Mouse (Mus musculus) CH12.LX (cell line): Measurements from ENCODE around the gene Iqgap1. TPM values are rescaled to one million over a fixed set of nuclear protein-coding genes. Genes with fewer than 3 reads are reported as not detected.

ENCODE experiments used
- DNase-seq: peaks from one replicate; pipeline ENCODE4 v3.0.0-alpha.2; 2013; ENCODE audit errors: extremely low read depth
- H3K27ac ChIP-seq: 2 replicates; pipeline ENCODE4 v1.5.1; 2012; ENCODE audit warnings: low read depth, mild to moderate bottlenecking, control low read depth, moderate library complexity; ENCODE audit not compliant: insufficient read depth
- H3K27me3 ChIP-seq: replicated peaks from 2 replicates; pipeline ENCODE3; 2012; ENCODE audit warnings: inconsistent platforms
- H3K36me3 ChIP-seq, 2 experiments: replicated peaks in 1 of 2; 2 replicates each; pipeline versions ENCODE3 to v1.6.1; 2012; ENCODE audit warnings: inconsistent platforms in 1 of 2, low read length in 1 of 2, mild to moderate bottlenecking in 1 of 2, mixed read lengths in 1 of 2, moderate library complexity in 1 of 2; ENCODE audit not compliant: control insufficient read depth in 1 of 2, insufficient read depth in 1 of 2
- H3K4me1 ChIP-seq, 2 experiments: 2 replicates each; pipeline ENCODE4 v1.6.1; 2012; ENCODE audit warnings: inconsistent platforms in 1 of 2, moderate library complexity in 1 of 2; ENCODE audit not compliant: insufficient read depth in 2 of 2, control insufficient read depth in 1 of 2
- H3K4me2 ChIP-seq: 2 replicates; pipeline ENCODE4 v1.6.1; 2012; ENCODE audit warnings: low read depth, mild to moderate bottlenecking, control low read depth; ENCODE audit not compliant: poor library complexity, insufficient read depth, severe bottlenecking
- H3K4me3 ChIP-seq, 3 experiments: fragments of 150-350 bp in 1 of 3; sonication (generic) in 1 of 3; replicated peaks in 1 of 3; 2 replicates each; pipeline versions ENCODE3 to v1.5.1; 2011 to 2012; ENCODE audit warnings: low read depth in 2 of 3, low read length in 2 of 3, mild to moderate bottlenecking in 2 of 3, moderate library complexity in 2 of 3, control low read depth in 1 of 3, improper control_type of control experiment in 1 of 3, inconsistent platforms in 1 of 3, mixed read lengths in 1 of 3; ENCODE audit not compliant: poor library complexity in 1 of 3
- H3K79me2 ChIP-seq: replicated peaks from 2 replicates; pipeline ENCODE4 v1.6.1; 2012; ENCODE audit warnings: mild to moderate bottlenecking, moderate library complexity; ENCODE audit not compliant: control insufficient read depth, poor library complexity, insufficient read depth, severe bottlenecking; ENCODE audit errors: extremely low read depth
- H3K9ac ChIP-seq: 2 replicates; pipeline ENCODE4 v1.6.1; 2012; ENCODE audit warnings: low read depth, mild to moderate bottlenecking, control low read depth, moderate library complexity; ENCODE audit not compliant: insufficient read depth
- H3K9me3 ChIP-seq: replicated peaks from 2 replicates; pipeline ENCODE3; 2012; ENCODE audit warnings: low read length, inconsistent platforms, mixed read lengths
- CHD1 ChIP-seq: IDR thresholded peaks from 2 replicates; pipeline ENCODE4 v1.6.1; 2012; ENCODE audit warnings: low read depth, low read length, improper control_type of control experiment, inconsistent platforms
- CHD2 ChIP-seq: IDR thresholded peaks from 2 replicates; pipeline ENCODE4 v1.6.1; 2011; ENCODE audit warnings: low read length, improper control_type of control experiment
- CTCF ChIP-seq, 2 experiments: IDR thresholded peaks in 1 of 2; conservative IDR thresholded peaks in 1 of 2; 2 replicates each; pipeline ENCODE4 v1.5.1; 2011 to 2012; ENCODE audit warnings: low read depth in 2 of 2, low read length in 2 of 2, improper control_type of control experiment in 1 of 2, inconsistent platforms in 1 of 2, mild to moderate bottlenecking in 1 of 2, moderate library complexity in 1 of 2
- ELF1 ChIP-seq: IDR thresholded peaks from 2 replicates; pipeline ENCODE4 v1.6.1; 2014; ENCODE audit warnings: low read depth, mild to moderate bottlenecking, inconsistent platforms, low read length, improper control_type of control experiment
- EP300 ChIP-seq: IDR thresholded peaks from 2 replicates; pipeline ENCODE4 v1.6.1; 2011; ENCODE audit warnings: low read length, improper control_type of control experiment
- HCFC1 ChIP-seq: IDR thresholded peaks from 2 replicates; pipeline ENCODE4 v1.6.1; 2012; ENCODE audit warnings: low read depth, mild to moderate bottlenecking, inconsistent platforms, low read length, improper control_type of control experiment
- JUN ChIP-seq: IDR thresholded peaks from 2 replicates; pipeline ENCODE4 v1.6.1; 2011; ENCODE audit warnings: low read depth, mild to moderate bottlenecking, low read length, improper control_type of control experiment, moderate library complexity; ENCODE audit not compliant: insufficient read depth
- JUND ChIP-seq: conservative IDR thresholded peaks from 2 replicates; pipeline ENCODE4 v1.6.1; 2011; ENCODE audit warnings: low read depth, low read length, improper control_type of control experiment
- MAFK ChIP-seq: IDR thresholded peaks from 2 replicates; pipeline ENCODE4 v1.6.1; 2011; ENCODE audit warnings: low read length, improper control_type of control experiment; ENCODE audit not compliant: insufficient replicate concordance
- MYC ChIP-seq: IDR thresholded peaks from 2 replicates; pipeline ENCODE4 v1.6.1; 2011; ENCODE audit warnings: low read depth, mild to moderate bottlenecking, improper control_type of control experiment, low read length
- PAX5 ChIP-seq: IDR thresholded peaks from 2 replicates; pipeline ENCODE4 v1.6.1; 2012; ENCODE audit warnings: low read length, inconsistent platforms, mixed read lengths
- POLR2A ChIP-seq: IDR thresholded peaks from 2 replicates; pipeline ENCODE4 v1.6.1; 2011; ENCODE audit warnings: low read depth, mild to moderate bottlenecking, improper control_type of control experiment, low read length
- POLR2AphosphoS2 ChIP-seq: IDR thresholded peaks from 2 replicates; pipeline ENCODE4 v1.6.1; 2011; ENCODE audit warnings: low read depth, low read length, improper control_type of control experiment
- RCOR1 ChIP-seq: conservative IDR thresholded peaks from 2 replicates; pipeline ENCODE4 v1.6.1; 2012; ENCODE audit warnings: low read depth, mild to moderate bottlenecking, inconsistent platforms, low read length, improper control_type of control experiment
- SIN3A ChIP-seq: IDR thresholded peaks from 2 replicates; pipeline ENCODE4 v1.6.1; 2012; ENCODE audit warnings: low read length, improper control_type of control experiment, inconsistent platforms
- TCF12 ChIP-seq: IDR thresholded peaks from 2 replicates; pipeline ENCODE4 v1.6.1; 2014; ENCODE audit warnings: low read depth, mild to moderate bottlenecking, inconsistent platforms, low read length, improper control_type of control experiment
- USF1 ChIP-seq: IDR thresholded peaks from 2 replicates; pipeline ENCODE4 v1.6.1; 2014; ENCODE audit warnings: low read depth, mild to moderate bottlenecking, inconsistent platforms, low read length, improper control_type of control experiment
- USF2 ChIP-seq: conservative IDR thresholded peaks from 2 replicates; pipeline ENCODE4 v1.6.1; 2011; ENCODE audit warnings: low read depth, low read length, improper control_type of control experiment
- ZC3H11A ChIP-seq: IDR thresholded peaks from 2 replicates; pipeline ENCODE4 v1.6.1; 2012; ENCODE audit warnings: low read depth, mild to moderate bottlenecking, inconsistent platforms, low read length, improper control_type of control experiment
- ZKSCAN1 ChIP-seq: IDR thresholded peaks from 2 replicates; pipeline ENCODE4 v1.6.1; 2012; ENCODE audit warnings: low read depth, inconsistent platforms, low read length, improper control_type of control experiment, borderline replicate concordance
- ZMIZ1 ChIP-seq: IDR thresholded peaks from 2 replicates; pipeline ENCODE4 v1.6.1; 2012; ENCODE audit warnings: low read depth, mild to moderate bottlenecking, inconsistent platforms, low read length, improper control_type of control experiment
- ZNF384 ChIP-seq: IDR thresholded peaks from 2 replicates; pipeline ENCODE4 v1.6.1; 2012; ENCODE audit warnings: low read depth, low read length, improper control_type of control experiment, inconsistent platforms
- dilution Hi-C: fragments of 300-500 bp; cut with MboI; formaldehyde crosslinking; loops from 2 replicates; pipeline ENCODE4 v1.14.3; 2020; ENCODE audit warnings: low sequenced_read_pairs; ENCODE audit not compliant: extremely low pct_unique_long_range_greater_than_20kb, extremely low pct_ligation_motif_present
- in situ Hi-C: fragments of 300-500 bp; cut with MboI; formaldehyde crosslinking; loops from 3 replicates; pipeline ENCODE4 v1.14.3; 2019; ENCODE audit warnings: low sequenced_read_pairs, low pct_ligation_motif_present, low pct_unique_long_range_greater_than_20kb, mixed read lengths
- polyA plus RNA-seq: library from polyadenylated mRNA; unstranded; fragments of >175 nt; gene quantifications from 2 replicates; pipeline ENCODE4 v1.2.1, GENCODE M21; 2012; ENCODE audit warnings: low read depth; ENCODE audit not compliant: insufficient read length
- total RNA-seq, 2 experiments: library from RNA; depleted of rRNA; stranded (reverse); fragments of 300-350 nt in 1 of 2; fragments of >200 nt in 1 of 2; gene quantifications; 2 replicates each; pipeline ENCODE4 v1.2.3; 2012 to 2014

Iqgap1 gene
- total and polyA plus RNA-seq, 3 experiments: 49.6 to 126 (median 77.0) TPM

DNA sequence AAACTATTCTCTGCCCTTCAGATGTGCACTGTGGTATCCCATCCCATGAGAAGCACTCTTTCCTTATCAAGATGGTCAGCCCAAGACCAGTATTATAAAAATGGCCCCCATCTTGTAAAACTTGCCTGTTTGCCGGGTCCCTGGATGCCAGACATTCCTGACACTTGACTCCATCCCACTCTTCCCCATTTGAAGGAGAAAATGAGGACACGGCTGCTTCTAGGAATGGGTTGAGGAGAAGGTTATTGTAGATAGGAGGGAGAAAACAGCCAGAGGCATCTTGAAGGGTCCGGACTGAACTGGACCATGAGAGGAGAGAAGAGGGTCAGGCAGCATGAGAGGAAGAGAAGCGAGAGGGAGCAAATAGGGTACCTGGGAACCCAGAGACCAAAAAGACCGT, 9.1 kb downstream of the Iqgap1 start:
- Histone ChIP-seq H3K9me3 (no peaks in the 10 kb centered on the region), H3K4me1 (peaks cover 2 to 8% of the 10 kb centered on the region in 2 experiments; a peak in 2 of 4 replicates), H3K4me3 (no peak overlapping the region)
- TF ChIP-seq SIN3A: no peak
- no peak for TF ChIP-seq CHD1
- TF ChIP-seq POLR2A: no peak
- TF ChIP-seq CHD2: no peak
- no peak for TF ChIP-seq ZKSCAN1
- TF ChIP-seq MYC: no peak
- no peak for TF ChIP-seq PAX5
- no peak for TF ChIP-seq ZC3H11A
- TF ChIP-seq USF1: no peak
- no peak for TF ChIP-seq JUND
- no peak for TF ChIP-seq EP300
- no peak for TF ChIP-seq ZMIZ1
- TF ChIP-seq RCOR1: no peak
- TF ChIP-seq CTCF (conservative IDR thresholded peaks at IDR 0.05 in 1 of 2, IDR thresholded peaks at IDR 0.05 in 1 of 2; ENCODE audit: low read depth in 2 of 2, low read length in 2 of 2): no peak
- no peak for TF ChIP-seq ZNF384
- no peak for TF ChIP-seq ELF1
- no peak for TF ChIP-seq HCFC1
- no peak for TF ChIP-seq TCF12
- no peak for TF ChIP-seq MAFK
- TF ChIP-seq POLR2AphosphoS2: no peak
- TF ChIP-seq, all 38 proteins: peak for 0
- no peak for DNase-seq
- Histone ChIP-seq H3K27ac (no peak overlapping the region), H3K27me3 (no peaks in the 10 kb centered on the region), H3K36me3 (no peaks in the 10 kb centered on the region), H3K4me2 (no peak overlapping the region), H3K9ac (no peak overlapping the region), H3K79me2 (no peaks in the 10 kb centered on the region)
- dilution Hi-C loops: no loop called here
- in situ Hi-C loops: no loop called here

DNA sequence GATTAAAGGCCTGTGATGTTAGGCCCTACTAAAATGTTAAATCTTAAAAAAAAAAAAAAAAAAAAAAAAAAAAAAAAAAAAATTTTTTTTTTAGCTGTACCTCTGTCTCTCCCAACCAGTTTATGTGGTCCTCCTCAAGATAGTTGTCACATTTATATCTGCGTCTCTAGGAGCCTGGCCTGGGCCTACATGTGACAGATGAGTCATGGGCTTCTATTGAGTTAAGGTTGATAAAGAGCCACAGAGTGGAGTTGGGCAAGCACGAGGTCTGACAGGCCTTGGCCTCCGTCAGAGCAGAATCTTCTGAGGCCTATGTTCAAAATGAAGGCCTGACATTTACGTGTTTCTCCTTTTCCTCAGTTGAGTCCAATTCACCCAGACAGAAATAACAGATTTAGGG, 12.4 kb downstream of the Iqgap1 start:
- no peak for DNase-seq
- dilution Hi-C loops: no loop called here
- no peaks in the 10 kb centered on the region for H3K79me2 ChIP-seq
- no peak overlapping the region for H3K4me3 ChIP-seq
- H3K9ac ChIP-seq: no peak overlapping the region
- H3K27me3 ChIP-seq: peaks cover 4% of the 10 kb centered on the region
- no peaks in the 10 kb centered on the region for H3K9me3 ChIP-seq
- H3K27ac ChIP-seq: no peak overlapping the region
- no peak overlapping the region for H3K4me2 ChIP-seq
- in situ Hi-C loops: no loop called here
- no peaks in the 10 kb centered on the region for H3K36me3 ChIP-seq
- H3K4me1 ChIP-seq: no peaks in the 10 kb centered on the region
- TF ChIP-seq ZNF384 (0 out of 2 replicates have a peak, but pooled peaks have one; percentile 12), JUN (no peak), USF2 (no peak)
